Mouse (Mus musculus) frontal cortex, postnatal 36 days (tissue): ENCODE data around the gene Dpf2.

Experiments
- DNase-seq, 2 experiments: peaks; one replicate each; pipeline ENCODE4 v3.0.0; 2022; ENCODE audit warnings: low spot score in 2 of 2

Gene Dpf2

GRCm38 (mm10) chr19:5937095-5937835, 24.5 kb upstream of the Dpf2 start:
- peak in 1 of 2 experiments; percentile 21 for DNase-seq

GRCm38 (mm10) chr19:5935691-5936090, 22.9 kb upstream of the Dpf2 start:
- DNase-seq: no peak

- DNase-seq: no peak
These were observed 22.5 kb upstream of the Dpf2 start for GRCm38 (mm10) chr19:5935266-5935665.

GRCm38 (mm10) chr19:5929634-5930596, 17.1 kb upstream of the Dpf2 start:
- no peak for DNase-seq

GRCm38 (mm10) chr19:5928546-5928945, 15.7 kb upstream of the Dpf2 start:
- DNase-seq: no peak

GRCm38 (mm10) chr19:5928104-5928503, 15.3 kb upstream of the Dpf2 start:
- DNase-seq: no peak

GRCm38 (mm10) chr19:5927532-5927931, 14.7 kb upstream of the Dpf2 start:
- no peak for DNase-seq

- no peak for DNase-seq
These were observed 14.2 kb upstream of the Dpf2 start for GRCm38 (mm10) chr19:5927026-5927425.

GRCm38 (mm10) chr19:5925311-5925855, 12.6 kb upstream of the Dpf2 start:
- DNase-seq: no peak

- peak; percentile 90 to 91 for DNase-seq
These were observed 11.9 kb upstream of the Dpf2 start, which contains the start of gene Cdc42ep2 for GRCm38 (mm10) chr19:5924713-5925093. Gene Cdc42ep2 (minus strand): TSS chr19:5924816.

GRCm38 (mm10) chr19:5923990-5924712, 11.3 kb upstream of the Dpf2 start:
- peak; percentile 88 for DNase-seq

- DNase-seq: no peak
These were observed 10.2 kb upstream of the Dpf2 start for GRCm38 (mm10) chr19:5922963-5923362.

- no peak for DNase-seq
These were observed 9.5 kb upstream of the Dpf2 start for GRCm38 (mm10) chr19:5922119-5922942.

GRCm38 (mm10) chr19:5921715-5922114, 8.9 kb upstream of the Dpf2 start:
- no peak for DNase-seq

- peak; percentile 98 to 99 for DNase-seq
These were observed 455 bp downstream of the Dpf2 start for GRCm38 (mm10) chr19:5912103-5913006.

- DNase-seq: no peak
These were observed 1.2 kb downstream of the Dpf2 start for GRCm38 (mm10) chr19:5911430-5912102.

- no peak for DNase-seq
These were observed 2.6 kb downstream of the Dpf2 start for GRCm38 (mm10) chr19:5910221-5910620.

- no peak for DNase-seq
These were observed 5.5 kb downstream of the Dpf2 start for GRCm38 (mm10) chr19:5907275-5907674.

GRCm38 (mm10) chr19:5894002-5894678, 18.7 kb downstream of the Dpf2 start, which contains the start of gene Tigd3:
Gene Tigd3 (minus strand): TSS chr19:5894149.
- DNase-seq: peak; percentile 93 to 96
